Mouse (Mus musculus) lung, embryonic 14.5 days (tissue): ENCODE results near the gene Ccr8. TPM values are rescaled to one million over a fixed set of nuclear protein-coding genes. Genes with fewer than 3 reads are reported as not detected.

ENCODE experiments used
- ATAC-seq: fragments of 200-750 bp; cut with Nextera tagmentation; 2 replicates; pipeline ENCODE4 v1.8.0; 2017; ENCODE audit warnings: mild to moderate bottlenecking, moderate TSS enrichment, moderate library complexity; ENCODE audit not compliant: insufficient read depth
- DNase-seq: peaks from one replicate; pipeline ENCODE4 v3.0.0-alpha.2; 2015
- H3K27ac ChIP-seq: fragments of 300-500 bp; sonication (generic); 2 replicates; pipeline ENCODE4 v1.5.1; 2014; ENCODE audit warnings: low read depth, mild to moderate bottlenecking, moderate library complexity
- H3K27me3 ChIP-seq: fragments of 300-500 bp; sonication (generic); 2 replicates; pipeline ENCODE4 v1.6.1; 2014; ENCODE audit warnings: low read length, control low read depth; ENCODE audit not compliant: insufficient read depth
- H3K36me3 ChIP-seq: fragments of 300-500 bp; sonication (generic); 2 replicates; pipeline ENCODE4 v1.6.1; 2014; ENCODE audit warnings: control low read depth; ENCODE audit not compliant: insufficient read depth
- H3K4me1 ChIP-seq: fragments of 300-500 bp; sonication (generic); 2 replicates; pipeline ENCODE4 v1.6.1; 2014; ENCODE audit warnings: antibody characterized with exemption, control low read depth; ENCODE audit not compliant: insufficient read depth
- H3K4me2 ChIP-seq: fragments of 300-500 bp; sonication (generic); 2 replicates; pipeline ENCODE4 v1.6.1; 2014; ENCODE audit warnings: mild to moderate bottlenecking
- H3K4me3 ChIP-seq: fragments of 300-500 bp; sonication (generic); 2 replicates; pipeline ENCODE4 v1.5.1; 2014; ENCODE audit warnings: low read depth, low read length
- H3K9ac ChIP-seq: fragments of 300-500 bp; sonication (generic); 2 replicates; pipeline ENCODE4 v1.6.1; 2014
- H3K9me3 ChIP-seq: fragments of 300-500 bp; sonication (generic); 2 replicates; pipeline ENCODE4 v1.6.1; 2016; ENCODE audit warnings: low read depth, low read length, control low read depth
- CTCF ChIP-seq: IDR thresholded peaks from 2 replicates; pipeline ENCODE4 v1.5.1; 2016; ENCODE audit warnings: antibody characterized with exemption, low read depth
- WGBS: fragments of 180-500 bp; shearing (Covaris S2); extraction: QIAGEN DNeasy Blood & Tissue Kit; methylation state at CpG from one replicate; pipeline ENCODE4 v1.1.7; 2014; 5-methylcytosine and 5-hydroxymethylcytosine counted together
- polyA plus RNA-seq: library from polyadenylated mRNA; unstranded; fragments of >200 nt; fragmentation: Nextera tagmentation; extraction: Ambion mirVana; gene quantifications from 2 replicates; pipeline ENCODE4 v1.2.1, GENCODE M21; 2014

Gene Ccr8
- polyA plus RNA-seq, 1 experiment from 2014 or later, result 0.16 TPM

- ATAC-seq, result no peak
- no peak for DNase-seq
- 72% methylated on average over 2 of the region's 2 CpGs for WGBS
- no peak for TF ChIP-seq CTCF
- Histone ChIP-seq H3K9me3 (no peaks in the 10 kb centered on the region), H3K4me2 (no peak overlapping the region), H3K9ac (no peak overlapping the region), H3K4me3 (no peak overlapping the region), H3K27ac (no peak overlapping the region), H3K36me3 (no peaks in the 10 kb centered on the region), H3K4me1 (no peaks in the 10 kb centered on the region), H3K27me3 (no peaks in the 10 kb centered on the region)
These were observed 24.3 kb upstream of the Ccr8 start for GRCm38 (mm10) chr9:120067609-120068008.

GRCm38 (mm10) chr9:120068047-120068446 is 23.9 kb upstream of the Ccr8 start:
- no peak overlapping the region for H3K27ac ChIP-seq
- WGBS, result 46% methylated on average over 10 of the region's 10 CpGs
- no peak overlapping the region for H3K9ac ChIP-seq
- H3K4me2 ChIP-seq, result no peak overlapping the region
- no peak for ATAC-seq
- H3K4me3 ChIP-seq, result no peak overlapping the region
- H3K27me3 ChIP-seq, result no peaks in the 10 kb centered on the region
- no peak for TF ChIP-seq CTCF
- no peaks in the 10 kb centered on the region for H3K4me1 ChIP-seq
- no peaks in the 10 kb centered on the region for H3K9me3 ChIP-seq
- H3K36me3 ChIP-seq, result no peaks in the 10 kb centered on the region
- no peak for DNase-seq

GRCm38 (mm10) chr9:120069779-120070178 is 22.1 kb upstream of the Ccr8 start, which contains the start of gene Cx3cr1:
Cx3cr1 (minus strand) TSS chr9:120069879.
- no peak within 1 kb of the TSS for H3K4me3 ChIP-seq

GRCm38 (mm10) chr9:120071251-120071650 is 20.7 kb upstream of the Ccr8 start:
- Histone ChIP-seq H3K9ac (no peak overlapping the region), H3K27ac (no peak overlapping the region), H3K36me3 (no peaks in the 10 kb centered on the region), H3K4me3 (no peak overlapping the region), H3K27me3 (no peaks in the 10 kb centered on the region), H3K9me3 (no peaks in the 10 kb centered on the region), H3K4me2 (no peak overlapping the region), H3K4me1 (no peaks in the 10 kb centered on the region)
- ATAC-seq, result no peak
- DNase-seq, result no peak
- WGBS, result 64% methylated on average over 2 of the region's 2 CpGs
- TF ChIP-seq CTCF, result no peak

More at GRCm38 (mm10) chr9:120069779-120070178, 22.1 kb upstream of the Ccr8 start, which contains the start of gene Cx3cr1:
- Histone ChIP-seq H3K27ac (no peak within 1 kb of the TSS), H3K9me3 (no peaks in the 10 kb centered on the region), H3K4me2 (no peak within 1 kb of the TSS), H3K36me3 (no peaks in the 10 kb centered on the region), H3K27me3 (no peaks in the 10 kb centered on the region), H3K9ac (no peak within 1 kb of the TSS), H3K4me1 (no peaks in the 10 kb centered on the region)
- TF ChIP-seq CTCF, result no peak
- ATAC-seq (no peak), DNase-seq (no peak)
- 76% methylated on average over 11 of the region's 11 CpGs for WGBS

GRCm38 (mm10) chr9:120073169-120073568 is 18.7 kb upstream of the Ccr8 start:
- Histone ChIP-seq H3K4me3 (no peak overlapping the region), H3K27ac (no peak overlapping the region), H3K4me1 (no peaks in the 10 kb centered on the region), H3K4me2 (no peak overlapping the region), H3K27me3 (no peaks in the 10 kb centered on the region), H3K36me3 (no peaks in the 10 kb centered on the region), H3K9me3 (no peaks in the 10 kb centered on the region), H3K9ac (no peak overlapping the region)
- DNase-seq, result peak; percentile 90
- peak; percentile 49; the same call in 1 of the 2 replicates for ATAC-seq
- 9% methylated on average over 3 of the region's 3 CpGs for WGBS
- peak; percentile 96 for TF ChIP-seq CTCF

GRCm38 (mm10) chr9:120074516-120074915 is 17.4 kb upstream of the Ccr8 start:
- WGBS, result 78% methylated on average over 7 of the region's 7 CpGs
- no peak for TF ChIP-seq CTCF
- no peak for DNase-seq
- H3K4me2 ChIP-seq, result no peak overlapping the region
- H3K27me3 ChIP-seq, result no peaks in the 10 kb centered on the region
- no peaks in the 10 kb centered on the region for H3K36me3 ChIP-seq
- H3K27ac ChIP-seq, result no peak overlapping the region
- no peaks in the 10 kb centered on the region for H3K4me1 ChIP-seq
- H3K4me3 ChIP-seq, result no peak overlapping the region
- ATAC-seq, result no peak
- no peak overlapping the region for H3K9ac ChIP-seq
- no peaks in the 10 kb centered on the region for H3K9me3 ChIP-seq

GRCm38 (mm10) chr9:120078241-120078640 is 13.7 kb upstream of the Ccr8 start:
- Histone ChIP-seq H3K4me3 (no peak overlapping the region), H3K36me3 (no peaks in the 10 kb centered on the region), H3K9me3 (no peaks in the 10 kb centered on the region), H3K4me2 (no peak overlapping the region), H3K27ac (no peak overlapping the region), H3K4me1 (no peaks in the 10 kb centered on the region), H3K9ac (no peak overlapping the region), H3K27me3 (no peaks in the 10 kb centered on the region)
- WGBS, result 74% methylated on average over 3 of the region's 3 CpGs
- DNase-seq, result no peak
- ATAC-seq, result no peak
- no peak for TF ChIP-seq CTCF

- H3K9me3 ChIP-seq, result no peaks in the 10 kb centered on the region
- H3K4me2 ChIP-seq, result no peak overlapping the region
- ATAC-seq (no peak), DNase-seq (no peak)
- H3K9ac ChIP-seq, result no peak overlapping the region
- H3K4me3 ChIP-seq, result no peak overlapping the region
- no peaks in the 10 kb centered on the region for H3K27me3 ChIP-seq
- no peaks in the 10 kb centered on the region for H3K36me3 ChIP-seq
- H3K4me1 ChIP-seq, result no peaks in the 10 kb centered on the region
- H3K27ac ChIP-seq, result no peak overlapping the region
- 64% methylated on average over 7 of the region's 7 CpGs for whole genome bisulfite sequencing
- TF ChIP-seq CTCF, result no peak
These were observed 12.0 kb upstream of the Ccr8 start for GRCm38 (mm10) chr9:120079901-120080300.
